Mouse (Mus musculus) cerebellum, adult 11-12 months (tissue): ENCODE data around the gene Cnih3.

Source experiments
- DNase-seq: peaks from one replicate; pipeline ENCODE4 v3.0.0; 2022

The Cnih3 gene

DNA sequence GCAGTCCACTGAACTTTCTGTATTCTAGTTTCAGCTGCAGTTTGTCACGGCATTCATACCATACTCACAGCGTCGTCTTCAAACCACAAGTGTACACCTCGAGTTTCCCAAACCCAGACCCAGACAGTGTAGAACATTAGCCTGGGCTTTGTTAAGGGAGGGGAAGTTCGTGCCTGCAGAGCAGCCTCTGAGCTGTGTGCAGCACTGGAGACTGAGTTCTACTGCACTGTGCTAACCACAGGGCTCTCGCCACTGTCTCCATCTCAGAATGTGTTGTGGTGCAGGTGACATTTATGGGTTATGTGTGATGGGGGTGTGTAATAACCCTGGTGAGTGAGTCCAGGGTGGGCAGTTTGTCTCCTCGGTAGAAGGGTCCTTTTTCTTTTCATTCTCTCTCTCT is 104.5 kb downstream of the Cnih3 start:
- no peak for DNase-seq

DNA sequence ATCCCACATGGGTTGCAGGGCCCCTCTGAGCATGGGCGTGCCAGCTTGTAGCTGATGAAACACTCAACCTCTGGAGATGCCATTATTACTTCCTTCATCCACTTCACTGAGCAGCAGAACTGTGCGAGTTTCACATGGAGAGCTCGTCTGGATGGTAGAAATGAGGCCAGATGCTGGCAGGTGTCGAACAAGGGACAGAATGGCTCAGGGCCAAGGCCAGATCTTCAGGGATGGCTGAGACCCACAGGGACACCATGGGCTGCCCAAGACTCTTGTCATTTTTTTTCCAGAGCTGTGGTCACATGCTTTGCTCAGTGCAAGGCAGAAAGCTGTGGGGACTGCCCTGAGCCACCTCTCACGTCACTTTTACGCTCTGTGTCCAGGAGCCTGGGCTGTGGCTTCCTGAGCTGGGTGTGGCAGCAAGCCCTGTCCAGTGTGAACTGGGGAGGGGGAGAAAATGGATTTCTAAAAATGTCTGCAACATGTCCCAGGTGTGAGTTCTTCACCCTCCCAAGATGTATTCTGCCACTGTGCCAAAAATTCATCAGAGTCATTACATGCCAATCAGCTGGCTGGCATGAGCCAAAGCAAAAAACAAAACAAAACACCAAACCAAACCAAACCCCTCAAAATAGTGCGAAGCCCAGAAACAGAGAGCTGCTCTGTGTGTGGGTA is 107.1 kb downstream of the Cnih3 start:
- DNase-seq = no peak

DNA sequence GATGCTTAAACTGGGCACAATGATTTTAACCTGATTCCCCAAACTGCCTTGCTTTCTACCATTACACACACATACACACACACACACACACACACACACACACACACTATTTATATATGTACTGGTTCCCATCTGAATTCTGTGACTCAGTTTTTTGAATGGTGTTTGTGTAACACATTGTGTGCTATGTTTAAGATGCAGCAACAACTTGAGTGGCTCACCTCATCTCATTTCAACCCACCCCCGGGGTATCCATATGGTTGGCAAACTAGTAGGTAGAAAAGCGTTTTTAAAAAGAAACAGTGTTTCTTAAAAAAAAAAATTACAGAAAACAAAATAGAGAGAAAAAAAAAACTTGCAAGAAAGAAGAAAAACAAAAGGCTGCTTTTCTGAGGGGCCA is 107.9 kb downstream of the Cnih3 start:
- no peak for DNase-seq

DNA sequence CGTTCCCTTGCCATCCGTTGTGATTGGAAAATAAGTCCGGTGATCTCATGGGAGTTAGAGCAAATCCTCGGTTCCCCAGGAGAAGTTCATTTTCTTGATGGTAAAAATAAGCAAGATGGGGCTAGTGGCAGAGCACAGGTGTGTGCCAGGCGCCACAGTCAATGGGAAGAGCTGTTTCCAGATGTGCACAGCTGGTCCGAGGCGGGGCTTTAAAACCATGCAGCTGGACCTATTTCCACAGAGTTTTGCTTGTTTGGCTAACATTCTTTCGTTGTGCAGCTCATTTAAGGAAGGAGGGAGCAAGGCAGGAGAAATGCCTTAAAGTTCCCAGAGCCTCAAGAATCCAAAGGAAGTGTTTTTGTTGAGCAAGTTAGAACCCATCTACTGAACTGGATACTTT is 109.1 kb downstream of the Cnih3 start:
- no peak for DNase-seq

DNA sequence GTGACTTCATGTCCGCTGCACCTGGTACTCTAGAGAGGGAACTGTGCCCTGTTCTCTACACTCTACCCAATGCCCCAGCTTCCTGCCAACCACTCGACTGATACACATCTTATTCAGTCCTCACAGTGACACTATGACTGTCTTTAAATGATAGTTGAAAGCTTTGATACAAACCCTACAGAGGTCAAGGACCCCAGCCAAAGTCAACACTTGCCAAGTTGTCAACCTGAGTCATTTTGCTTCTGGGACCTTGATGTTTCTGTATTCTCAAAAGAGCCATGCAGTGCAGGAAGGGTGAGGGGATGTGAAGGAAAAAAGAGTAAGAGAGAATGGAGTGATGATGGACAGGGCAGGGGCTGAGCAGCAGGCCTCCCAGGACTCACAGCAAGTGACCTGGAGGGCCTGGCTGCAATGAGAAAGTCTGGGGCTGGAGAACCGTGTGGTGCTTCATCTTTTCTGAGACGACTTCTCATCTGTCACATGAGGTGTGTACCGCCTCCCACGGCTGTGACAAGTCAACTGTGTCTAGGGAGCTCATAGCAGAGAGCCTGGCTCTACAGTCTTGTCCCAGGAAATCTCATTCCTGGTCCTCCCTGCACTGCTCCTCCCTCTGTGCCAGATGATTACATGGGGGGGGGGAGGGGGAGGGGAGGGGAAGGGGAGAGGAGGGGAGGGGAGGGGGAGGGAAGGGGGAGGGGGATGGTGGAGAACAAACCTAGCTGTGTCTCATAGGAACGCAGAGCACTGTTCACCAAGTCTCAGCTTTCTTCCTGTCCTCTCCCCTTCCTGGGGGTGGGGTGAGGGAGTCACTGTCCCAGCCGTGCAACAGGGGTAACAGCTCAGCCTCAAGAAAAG is 109.8 kb downstream of the Cnih3 start:
- DNase-seq = no peak

DNA sequence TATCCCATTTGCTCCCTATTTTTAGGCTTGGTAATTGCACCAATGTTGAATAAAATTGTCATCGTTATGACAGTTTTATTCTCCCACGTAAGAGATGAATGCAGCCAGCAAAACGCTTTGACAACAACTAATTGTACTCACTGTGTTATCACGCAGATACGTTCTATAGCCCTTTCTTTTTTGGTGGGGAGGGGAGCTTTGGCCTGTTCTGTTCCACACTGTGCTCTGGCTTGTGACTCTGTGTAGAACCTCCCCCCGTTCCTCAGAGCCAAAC is 110.4 kb downstream of the Cnih3 start:
- no peak for DNase-seq

DNA sequence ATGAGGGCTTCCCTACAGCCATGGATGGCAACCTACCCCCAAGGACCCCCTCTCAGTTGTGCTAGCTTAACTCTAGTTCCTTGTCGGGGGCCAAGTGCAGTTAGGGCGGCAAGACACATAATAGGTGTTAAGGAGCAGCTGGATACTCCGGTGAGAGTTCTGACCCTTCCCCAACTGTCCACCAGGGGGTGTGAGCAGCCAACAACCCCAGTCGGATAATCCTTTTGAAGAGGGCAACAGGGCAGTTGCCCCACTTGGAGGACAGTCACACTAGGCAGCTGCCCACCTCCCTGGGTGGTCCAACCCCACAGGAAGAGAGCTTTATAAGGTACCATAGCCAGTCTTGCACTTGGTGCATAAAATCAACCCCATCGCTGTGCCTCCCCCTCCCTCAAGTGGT is 112.6 kb downstream of the Cnih3 start:
- DNase-seq = no peak

DNA sequence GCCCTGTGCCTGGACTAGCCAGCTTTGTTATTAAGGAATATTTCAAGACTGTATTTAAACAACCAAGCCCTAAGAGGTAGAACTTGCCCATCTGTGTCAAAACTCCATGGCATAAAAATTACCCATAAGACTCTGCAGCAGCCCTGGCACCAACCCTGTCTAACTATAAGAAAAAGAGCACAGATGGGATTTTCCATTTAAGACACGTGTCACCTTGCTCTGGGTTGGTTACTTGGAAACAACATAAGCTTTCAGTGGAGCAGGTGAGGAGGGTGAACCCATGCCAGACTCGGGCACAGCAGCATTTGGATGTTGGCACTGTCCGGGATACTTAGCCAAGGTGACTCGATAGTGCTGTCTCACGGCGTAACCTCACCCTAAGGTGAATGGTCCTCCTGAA is 113.6 kb downstream of the Cnih3 start:
- DNase-seq = no peak

DNA sequence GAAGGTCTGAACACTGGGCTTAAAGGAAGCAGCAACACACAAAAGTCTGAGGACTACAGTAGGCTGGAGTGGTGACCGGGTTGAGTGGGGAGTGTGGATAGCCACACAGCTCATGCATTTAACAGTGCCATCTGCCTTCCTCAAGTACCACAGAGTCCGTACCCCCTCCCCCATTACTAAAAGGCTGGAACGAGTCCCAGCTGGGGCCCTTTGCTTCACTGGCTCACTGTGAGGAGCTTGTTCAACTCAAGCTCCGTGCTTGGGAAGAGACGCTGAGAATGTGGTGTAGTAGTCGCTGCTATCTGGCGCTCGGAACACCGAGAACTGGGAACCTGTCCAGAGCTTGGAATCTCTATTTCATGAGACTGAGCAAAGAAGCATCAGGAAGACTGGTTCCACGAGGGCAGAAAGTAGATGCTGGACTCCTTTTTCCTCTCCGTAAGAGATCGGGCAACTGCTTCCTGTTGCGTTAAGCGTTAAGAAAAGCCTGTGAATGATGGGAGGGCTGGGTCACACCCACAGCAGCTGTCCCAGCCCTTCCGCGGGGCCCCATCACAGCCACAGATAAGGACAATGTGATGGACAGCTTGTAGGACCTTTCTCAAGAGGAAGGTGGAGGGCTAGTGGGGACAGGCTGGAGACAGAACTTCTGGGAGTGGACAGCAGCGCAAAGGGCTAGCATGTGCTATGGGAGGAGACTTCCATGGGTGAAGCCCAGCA is 114.3 kb downstream of the Cnih3 start:
- no peak for DNase-seq

DNA sequence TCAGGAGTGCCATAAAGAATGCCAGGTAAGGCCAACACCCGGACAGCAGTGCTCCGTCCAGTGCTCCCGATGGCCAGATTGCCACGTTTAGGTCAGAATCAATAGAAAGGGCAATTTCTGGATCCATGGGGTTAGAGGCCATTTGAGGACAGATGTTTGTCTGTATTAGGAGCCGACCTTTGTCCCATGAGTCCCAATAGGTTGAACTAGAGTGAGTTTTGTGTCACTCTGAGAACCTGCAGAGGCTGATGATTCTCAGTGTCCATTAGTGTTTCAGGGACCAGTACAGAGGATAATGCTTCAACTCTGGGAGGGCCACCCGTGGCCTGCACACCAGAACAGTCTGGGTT is 114.9 kb downstream of the Cnih3 start:
- no peak for DNase-seq

DNA sequence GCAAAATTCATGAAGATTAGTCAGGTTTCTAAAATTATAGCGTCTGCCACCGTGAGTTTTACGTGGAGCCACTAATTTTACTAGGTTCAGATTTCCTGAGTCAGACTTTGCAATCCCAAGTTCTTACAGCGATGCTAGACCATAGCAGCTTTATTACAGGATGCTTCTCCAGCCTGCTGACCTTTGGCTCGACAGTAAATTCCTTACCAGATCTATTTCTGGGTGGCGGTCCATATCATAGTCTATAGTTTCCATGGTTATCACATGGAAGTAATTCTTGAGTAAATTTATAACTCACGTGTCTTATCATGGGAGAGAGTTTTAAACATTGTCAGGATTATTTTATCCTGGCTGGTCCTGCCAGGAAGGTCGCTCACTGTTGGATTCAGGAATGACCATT is 117.0 kb downstream of the Cnih3 start:
- no peak for DNase-seq

DNA sequence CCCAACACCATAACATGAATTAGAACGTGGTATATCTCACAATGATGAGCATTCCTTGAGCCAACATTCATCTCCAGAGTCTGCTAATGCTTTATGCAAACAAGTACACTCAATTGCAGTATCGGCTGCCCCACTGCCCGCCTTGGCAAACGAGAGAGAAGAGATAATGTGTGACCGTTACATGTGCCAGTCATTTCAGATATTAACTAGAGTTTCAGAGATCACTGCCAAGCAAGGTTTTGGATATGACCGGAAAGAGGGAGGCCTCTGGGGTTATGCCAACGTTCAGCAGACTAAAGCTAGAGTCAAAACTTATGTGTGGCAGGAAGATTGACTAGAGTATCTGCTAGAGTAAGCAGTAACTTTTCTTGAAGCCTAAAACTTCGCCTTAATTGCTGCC is 123.7 kb downstream of the Cnih3 start:
- no peak for DNase-seq

DNA sequence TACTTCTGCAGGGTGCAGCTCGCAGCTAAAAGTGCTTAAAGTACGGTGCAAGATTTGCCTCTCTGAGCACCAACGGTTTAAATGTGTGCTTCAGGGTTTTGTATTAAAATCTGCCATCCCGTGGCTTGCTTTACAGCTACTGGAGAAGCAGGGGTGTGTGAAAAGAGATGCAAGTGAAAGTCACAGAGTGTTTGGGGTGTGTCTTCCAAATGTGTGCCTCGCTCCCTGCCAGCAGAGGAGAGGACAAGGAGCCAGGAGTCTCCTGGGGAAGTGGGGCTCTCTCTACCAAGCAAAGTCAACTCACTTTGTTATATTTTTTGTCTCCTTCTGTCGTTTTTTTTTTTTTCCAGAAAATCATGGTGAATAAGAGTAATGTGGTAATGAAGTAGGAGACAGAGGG is 124.1 kb downstream of the Cnih3 start:
- DNase-seq = no peak

DNA sequence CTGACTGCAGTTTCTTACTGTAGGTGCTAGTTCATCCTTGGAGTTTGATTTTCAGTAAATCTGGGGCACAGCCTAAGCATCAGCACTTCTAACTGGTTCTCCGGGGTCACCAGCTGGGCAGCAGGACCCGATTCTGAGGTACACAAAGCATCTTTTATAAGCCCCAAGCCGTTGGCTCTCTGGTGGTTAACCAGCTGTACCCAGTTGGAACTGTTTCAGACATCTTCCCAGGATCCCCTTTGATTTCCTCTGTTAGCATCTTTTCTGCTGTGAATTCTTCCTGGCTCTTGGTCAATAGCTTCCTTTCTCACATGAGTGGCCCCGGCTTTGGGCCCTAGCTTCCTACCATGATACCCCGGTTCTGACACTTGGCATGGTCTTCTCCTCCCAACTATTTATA is 132.3 kb downstream of the Cnih3 start:
- DNase-seq = no peak

DNA sequence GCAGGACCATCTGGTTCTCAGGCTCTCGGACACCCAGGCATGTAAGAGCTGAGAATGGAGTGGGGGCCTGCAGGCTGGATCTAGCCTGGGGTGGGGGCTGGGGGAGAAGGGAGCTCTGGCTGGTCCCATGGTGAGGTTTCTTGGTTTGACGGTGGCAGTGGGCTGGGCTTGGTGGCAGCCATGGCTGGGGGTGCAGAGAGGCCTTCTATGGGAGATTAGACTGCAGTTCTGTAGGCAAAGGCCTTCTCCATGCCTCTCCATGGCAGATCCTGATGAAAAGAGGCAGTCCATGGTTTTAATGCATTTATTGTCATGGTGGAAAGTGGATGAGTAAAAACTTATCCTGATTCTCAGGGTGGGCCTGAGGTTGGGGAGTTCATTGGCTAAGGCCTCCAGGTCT is 151.0 kb downstream of the Cnih3 start:
- DNase-seq = no peak

DNA sequence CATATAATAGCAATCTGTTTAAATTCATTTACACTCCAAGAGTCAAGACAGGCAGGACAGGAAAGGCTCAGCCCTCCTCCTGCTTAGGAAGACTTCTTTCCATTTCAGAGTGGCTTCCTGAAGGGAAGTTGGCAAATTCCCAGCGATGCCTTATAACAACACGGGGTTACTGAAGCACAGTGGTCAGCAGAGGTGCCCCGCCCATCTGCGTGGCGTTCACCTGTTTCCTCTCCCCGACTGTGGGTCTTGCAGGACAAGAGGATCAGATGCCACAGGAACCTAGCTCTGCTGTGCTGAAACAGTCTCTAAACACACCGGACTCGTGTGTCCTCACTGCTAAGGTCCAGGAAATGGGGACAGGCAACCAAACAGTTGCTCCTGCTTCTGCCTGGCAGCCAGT is 152.9 kb downstream of the Cnih3 start:
- DNase-seq = no peak
